Mouse (Mus musculus) midbrain, embryonic 11.5 days (tissue): Measurements from ENCODE around the gene Grik1. TPM values are rescaled to one million over a fixed set of nuclear protein-coding genes. Genes with fewer than 3 reads are reported as not detected.

Experiments used
- ATAC-seq: fragments of 200-750 bp; cut with Nextera tagmentation; 2 replicates; pipeline ENCODE4 v1.8.0; 2017; ENCODE audit warnings: moderate TSS enrichment, moderate library complexity; ENCODE audit not compliant: low FRiP score
- DNase-seq: peaks from one replicate; pipeline ENCODE4 v3.0.0; 2015; ENCODE audit warnings: low spot score; ENCODE audit errors: missing footprints
- H3K27ac ChIP-seq: fragments of 300-500 bp; sonication (generic); 2 replicates; pipeline ENCODE4 v1.5.1; 2014; ENCODE audit warnings: low read depth, low read length
- H3K27me3 ChIP-seq: fragments of 300-500 bp; sonication (generic); 2 replicates; pipeline ENCODE4 v1.6.1; 2014; ENCODE audit warnings: mild to moderate bottlenecking, low read length, moderate library complexity, mixed read lengths; ENCODE audit not compliant: control insufficient read depth, insufficient read depth
- H3K36me3 ChIP-seq: fragments of 300-500 bp; sonication (generic); 2 replicates; pipeline ENCODE4 v1.6.1; 2014; ENCODE audit warnings: mild to moderate bottlenecking, low read length, moderate library complexity, mixed read lengths; ENCODE audit not compliant: control insufficient read depth, insufficient read depth
- H3K4me1 ChIP-seq: fragments of 300-500 bp; sonication (generic); 2 replicates; pipeline ENCODE4 v1.6.1; 2014; ENCODE audit warnings: low read length; ENCODE audit not compliant: control insufficient read depth, insufficient read depth
- H3K4me2 ChIP-seq: fragments of 300-500 bp; sonication (generic); 2 replicates; pipeline ENCODE4 v1.6.1; 2014; ENCODE audit warnings: mild to moderate bottlenecking, moderate library complexity
- H3K4me3 ChIP-seq: fragments of 300-500 bp; sonication (generic); 2 replicates; pipeline ENCODE4 v1.5.1; 2014; ENCODE audit warnings: low read depth, low read length
- H3K9ac ChIP-seq: fragments of 300-500 bp; sonication (generic); 2 replicates; pipeline ENCODE4 v1.6.1; 2014; ENCODE audit warnings: low read length
- H3K9me3 ChIP-seq: fragments of 300-500 bp; sonication (generic); 2 replicates; pipeline ENCODE4 v1.6.1; 2016; ENCODE audit warnings: low read length; ENCODE audit not compliant: control insufficient read depth
- WGBS: fragments of 180-500 bp; shearing (Covaris S2); extraction: QIAGEN DNeasy Blood & Tissue Kit; methylation state at CpG from one replicate; pipeline ENCODE4 v1.1.7; 2014; 5-methylcytosine and 5-hydroxymethylcytosine counted together
- polyA plus RNA-seq: library from polyadenylated mRNA; unstranded; fragments of >200 nt; fragmentation: Nextera tagmentation; extraction: Ambion mirVana; gene quantifications from 2 replicates; pipeline ENCODE4 v1.2.1, GENCODE M21; 2014

The Grik1 gene
- polyA plus RNA-seq, 1 experiment from 2014 or later, result 2.9 TPM

DNA sequence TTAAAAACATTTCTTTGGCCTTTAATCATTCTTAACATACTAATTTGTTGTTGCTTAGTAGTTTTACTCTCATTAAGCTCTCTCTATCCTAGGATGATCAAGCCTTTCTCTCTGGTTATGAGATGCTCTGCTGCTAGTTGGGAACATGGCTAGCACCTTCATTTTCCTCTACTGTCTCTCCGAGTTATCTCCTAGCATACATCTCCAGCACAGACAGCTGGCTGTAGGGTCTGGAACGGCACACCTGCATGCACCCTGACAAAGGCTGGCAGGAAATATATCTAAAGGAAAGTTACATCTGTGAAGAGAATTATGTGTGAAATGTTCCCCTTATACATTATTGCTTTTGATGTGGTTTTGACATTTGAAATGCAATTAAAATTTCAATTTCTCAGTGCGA lies 42.5 kb downstream of the Grik1 start:
- no peak overlapping the region for H3K4me2 ChIP-seq
- DNase-seq (no peak), ATAC-seq (no peak)
- no peak overlapping the region for H3K9ac ChIP-seq
- no peaks in the 10 kb centered on the region for H3K36me3 ChIP-seq
- no peaks in the 10 kb centered on the region for H3K27me3 ChIP-seq
- H3K9me3 ChIP-seq, result no peaks in the 10 kb centered on the region
- peaks cover 6% of the 10 kb centered on the region for H3K4me1 ChIP-seq
- no peak overlapping the region for H3K4me3 ChIP-seq
- 93% methylated on average over 3 of the region's 3 CpGs for WGBS
- no peak overlapping the region for H3K27ac ChIP-seq

GRCm38 (mm10) chr16:88244658-88245057 lies 45.4 kb downstream of the Grik1 start:
- Histone ChIP-seq H3K9me3 (no peaks in the 10 kb centered on the region), H3K27me3 (no peaks in the 10 kb centered on the region), H3K4me3 (no peak overlapping the region), H3K36me3 (no peaks in the 10 kb centered on the region), H3K4me1 (peaks cover 2% of the 10 kb centered on the region; the same call in 1 of the 2 replicates), H3K4me2 (no peak overlapping the region), H3K27ac (no peak overlapping the region), H3K9ac (no peak overlapping the region)
- DNase-seq (no peak), ATAC-seq (no peak)
- WGBS, result 86% methylated on average over 4 of the region's 4 CpGs

GRCm38 (mm10) chr16:88225616-88226015 lies 64.4 kb downstream of the Grik1 start:
- Histone ChIP-seq H3K4me1 (no peaks in the 10 kb centered on the region), H3K27me3 (no peaks in the 10 kb centered on the region), H3K4me3 (no peak overlapping the region), H3K4me2 (no peak overlapping the region), H3K9me3 (no peaks in the 10 kb centered on the region), H3K27ac (no peak overlapping the region), H3K9ac (no peak overlapping the region), H3K36me3 (no peaks in the 10 kb centered on the region)
- ATAC-seq, result no peak
- WGBS, result 49% methylated on average over 6 of the region's 16 CpGs
- DNase-seq, result no peak

GRCm38 (mm10) chr16:88221932-88222331 lies 68.1 kb downstream of the Grik1 start:
- no peak overlapping the region for H3K4me3 ChIP-seq
- no peaks in the 10 kb centered on the region for H3K9me3 ChIP-seq
- DNase-seq (no peak), ATAC-seq (no peak)
- no peak overlapping the region for H3K4me2 ChIP-seq
- no peaks in the 10 kb centered on the region for H3K27me3 ChIP-seq
- H3K36me3 ChIP-seq, result no peaks in the 10 kb centered on the region
- H3K4me1 ChIP-seq, result no peaks in the 10 kb centered on the region
- WGBS, result 81% methylated on average over 3 of the region's 3 CpGs
- H3K9ac ChIP-seq, result no peak overlapping the region
- H3K27ac ChIP-seq, result no peak overlapping the region

DNA sequence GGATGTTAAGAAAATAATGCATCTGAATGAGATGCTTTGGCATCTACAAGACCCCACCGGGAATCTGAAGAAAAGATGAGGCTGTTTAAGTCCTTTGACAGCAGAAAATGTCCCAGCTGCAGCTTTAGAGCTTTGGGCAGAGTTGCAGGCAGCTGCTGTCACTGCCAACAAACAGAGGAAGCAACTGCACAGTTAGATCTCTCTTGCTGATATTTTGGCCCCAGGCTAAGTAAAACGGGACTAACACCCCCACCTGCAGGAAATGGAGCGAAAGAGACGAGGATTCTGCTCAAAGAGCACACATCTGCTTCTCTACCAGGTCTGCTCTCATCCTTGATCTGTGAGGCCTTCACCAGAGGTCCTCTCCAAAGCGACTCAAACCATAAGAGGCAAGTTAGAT lies 77.5 kb downstream of the Grik1 start:
- ATAC-seq (no peak), DNase-seq (no peak)
- H3K36me3 ChIP-seq, result no peaks in the 10 kb centered on the region
- H3K4me1 ChIP-seq, result no peaks in the 10 kb centered on the region
- WGBS, result 74% methylated on average over 5 of the region's 5 CpGs
- no peak overlapping the region for H3K9ac ChIP-seq
- no peak overlapping the region for H3K4me3 ChIP-seq
- H3K27ac ChIP-seq, result no peak overlapping the region
- H3K9me3 ChIP-seq, result no peaks in the 10 kb centered on the region
- H3K4me2 ChIP-seq, result no peak overlapping the region
- no peaks in the 10 kb centered on the region for H3K27me3 ChIP-seq

DNA sequence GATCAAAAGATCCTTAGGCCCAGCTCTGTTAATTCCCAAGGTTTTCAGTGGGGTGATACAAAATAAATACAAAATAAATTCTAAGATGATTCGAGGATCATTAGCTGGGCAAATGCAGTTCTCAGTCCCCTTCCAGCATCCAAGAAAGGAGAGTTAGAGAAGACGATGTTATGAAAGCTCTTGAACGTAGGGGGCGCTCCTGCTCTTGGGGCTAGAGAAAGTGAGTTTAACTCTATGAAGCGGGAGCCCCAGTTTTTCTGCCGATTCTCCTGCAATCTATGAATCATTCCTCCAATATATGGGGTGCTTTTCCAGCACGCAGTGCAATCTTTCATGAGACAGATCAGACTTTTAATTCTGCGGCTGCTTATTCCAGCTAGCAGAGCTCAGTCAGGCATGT lies 78.2 kb downstream of the Grik1 start:
- Histone ChIP-seq H3K4me1 (no peaks in the 10 kb centered on the region), H3K9ac (no peak overlapping the region), H3K4me3 (no peak overlapping the region), H3K4me2 (no peak overlapping the region), H3K27ac (no peak overlapping the region), H3K9me3 (no peaks in the 10 kb centered on the region), H3K36me3 (no peaks in the 10 kb centered on the region), H3K27me3 (no peaks in the 10 kb centered on the region)
- DNase-seq (no peak), ATAC-seq (no peak)
- WGBS, result 58% methylated on average over 8 of the region's 8 CpGs

DNA sequence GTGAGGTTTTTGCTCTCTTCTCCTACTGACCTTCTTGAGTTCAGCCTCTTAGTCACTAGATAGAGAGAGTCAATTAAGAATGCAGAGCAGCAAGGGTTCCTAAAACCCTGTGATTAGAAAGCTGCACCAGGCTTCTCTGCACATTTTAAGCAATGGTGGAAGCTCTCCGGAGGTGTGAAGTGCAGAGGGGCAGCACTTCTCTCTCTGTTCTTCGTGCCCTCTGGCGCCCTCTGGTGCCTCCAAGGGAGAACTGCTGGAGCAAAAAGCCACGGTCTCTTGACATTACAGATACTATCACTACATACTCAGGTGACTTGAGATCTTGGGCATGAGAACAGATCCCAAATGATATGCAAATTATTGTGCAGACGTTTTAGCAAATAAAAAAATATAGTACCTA lies 85.7 kb downstream of the Grik1 start:
- no peaks in the 10 kb centered on the region for H3K4me1 ChIP-seq
- no peak overlapping the region for H3K27ac ChIP-seq
- H3K4me2 ChIP-seq, result no peak overlapping the region
- H3K36me3 ChIP-seq, result no peaks in the 10 kb centered on the region
- H3K9ac ChIP-seq, result no peak overlapping the region
- no peaks in the 10 kb centered on the region for H3K9me3 ChIP-seq
- 10% methylated on average over 5 of the region's 5 CpGs for WGBS
- H3K4me3 ChIP-seq, result no peak overlapping the region
- no peaks in the 10 kb centered on the region for H3K27me3 ChIP-seq
- ATAC-seq (peak; percentile 82), DNase-seq (peak; percentile 97)

- H3K9ac ChIP-seq, result no peak overlapping the region
- DNase-seq (no peak), ATAC-seq (no peak)
- H3K4me1 ChIP-seq, result no peaks in the 10 kb centered on the region
- H3K27me3 ChIP-seq, result no peaks in the 10 kb centered on the region
- no peaks in the 10 kb centered on the region for H3K9me3 ChIP-seq
- no peak overlapping the region for H3K4me3 ChIP-seq
- H3K36me3 ChIP-seq, result no peaks in the 10 kb centered on the region
- no peak overlapping the region for H3K4me2 ChIP-seq
- WGBS, result 90% methylated on average over 6 of the region's 6 CpGs
- no peak overlapping the region for H3K27ac ChIP-seq
These were observed 86.1 kb downstream of the Grik1 start for GRCm38 (mm10) chr16:88203985-88204384.

GRCm38 (mm10) chr16:88187433-88188037 lies 102.5 kb downstream of the Grik1 start:
- WGBS, result 78% methylated on average over 6 of the region's 6 CpGs
- ATAC-seq, result no peak
- Histone ChIP-seq H3K4me2 (no peak overlapping the region), H3K9ac (no peak overlapping the region), H3K27me3 (no peaks in the 10 kb centered on the region), H3K4me3 (no peak overlapping the region), H3K4me1 (no peaks in the 10 kb centered on the region), H3K9me3 (no peaks in the 10 kb centered on the region), H3K36me3 (no peaks in the 10 kb centered on the region), H3K27ac (no peak overlapping the region)
- no peak for DNase-seq
